Mouse (Mus musculus) lung, embryonic 16.5 days (tissue): ENCODE measurements around the gene Gm4969. TPM values are rescaled to one million over a fixed set of nuclear protein-coding genes. Genes with fewer than 3 reads are reported as not detected.
A peak's percentile ranks its signal among the peaks of the same experiment; 100 is the strongest.

Experiments used
- ATAC-seq: fragments of 200-750 bp; cut with Nextera tagmentation; 2 replicates; pipeline ENCODE4 v1.8.0; 2017; ENCODE audit warnings: low read depth, mild to moderate bottlenecking, moderate library complexity
- H3K27ac ChIP-seq: fragments of 300-500 bp; sonication (generic); 2 replicates; pipeline ENCODE4 v1.5.1; 2014; ENCODE audit warnings: mild to moderate bottlenecking, control low read depth, low read length
- H3K27me3 ChIP-seq: fragments of 300-500 bp; sonication (generic); 2 replicates; pipeline ENCODE4 v1.6.1; 2014; ENCODE audit warnings: low read depth, low read length, mixed read lengths; ENCODE audit not compliant: control insufficient read depth, insufficient read depth
- H3K36me3 ChIP-seq: fragments of 300-500 bp; sonication (generic); 2 replicates; pipeline ENCODE4 v1.6.1; 2014; ENCODE audit warnings: low read length; ENCODE audit not compliant: control insufficient read depth, insufficient read depth
- H3K4me1 ChIP-seq: fragments of 300-500 bp; sonication (generic); replicated peaks from 2 replicates; pipeline ENCODE4 v1.6.1; 2014; ENCODE audit warnings: low read length, mixed read lengths; ENCODE audit not compliant: control insufficient read depth, insufficient read depth
- H3K4me2 ChIP-seq: fragments of 300-500 bp; sonication (generic); 2 replicates; pipeline ENCODE4 v1.6.1; 2014; ENCODE audit warnings: low read depth, low read length, control low read depth
- H3K4me3 ChIP-seq: fragments of 300-500 bp; sonication (generic); 2 replicates; pipeline ENCODE4 v1.5.1; 2014; ENCODE audit warnings: mild to moderate bottlenecking, low read length, control low read depth
- H3K9ac ChIP-seq: fragments of 300-500 bp; sonication (generic); 2 replicates; pipeline ENCODE4 v1.6.1; 2014; ENCODE audit warnings: low read length, control low read depth
- H3K9me3 ChIP-seq: fragments of 300-500 bp; sonication (generic); 2 replicates; pipeline ENCODE4 v1.6.1; 2016; ENCODE audit warnings: low read length; ENCODE audit not compliant: control insufficient read depth
- WGBS: fragments of 180-500 bp; shearing (Covaris S2); extraction: QIAGEN DNeasy Blood & Tissue Kit; methylation state at CpG from one replicate; pipeline ENCODE4 v1.1.7; 2014; 5-methylcytosine and 5-hydroxymethylcytosine counted together
- polyA plus RNA-seq: library from polyadenylated mRNA; unstranded; fragments of >200 nt; fragmentation: Nextera tagmentation; extraction: Ambion mirVana; gene quantifications from 2 replicates; pipeline ENCODE4 v1.2.1, GENCODE M21; 2015

Gm4969 gene
- polyA plus RNA-seq, 1 experiment from 2014 or later, result 2.2 TPM

GRCm38 (mm10) chr7:19124713-19125112, 6.5 kb upstream of the Gm4969 start:
- Histone ChIP-seq H3K9ac (no peak overlapping the region), H3K4me3 (no peak overlapping the region), H3K36me3 (no peaks in the 10 kb centered on the region), H3K9me3 (no peaks in the 10 kb centered on the region), H3K4me2 (no peak overlapping the region), H3K27me3 (no peaks in the 10 kb centered on the region), H3K27ac (no peak overlapping the region), H3K4me1 (peaks cover 8% of the 10 kb centered on the region)
- 81% methylated on average over 6 of the region's 6 CpGs for WGBS
- no peak for ATAC-seq

- no peak overlapping the region for H3K4me2 ChIP-seq
- WGBS, result 87% methylated on average over 4 of the region's 4 CpGs
- H3K27me3 ChIP-seq, result no peaks in the 10 kb centered on the region
- no peaks in the 10 kb centered on the region for H3K36me3 ChIP-seq
- no peak overlapping the region for H3K9ac ChIP-seq
- H3K4me3 ChIP-seq, result no peak overlapping the region
- H3K27ac ChIP-seq, result no peak overlapping the region
- no peak for ATAC-seq
- peaks cover 11% of the 10 kb centered on the region for H3K9me3 ChIP-seq
- peaks cover 14% of the 10 kb centered on the region for H3K4me1 ChIP-seq
These were observed 3.5 kb upstream of the Gm4969 start for GRCm38 (mm10) chr7:19121686-19122085.

GRCm38 (mm10) chr7:19119631-19120429, 1.7 kb upstream of the Gm4969 start, which contains the start of gene Fbxo46:
Gene Fbxo46 (plus strand): TSS chr7:19119859.
- Histone ChIP-seq H3K4me1 (peaks cover 14% of the 10 kb centered on the region), H3K27ac (0 out of 2 replicates have a peak within 1 kb of the TSS, but pooled peaks have one; percentile 9), H3K9me3 (peaks cover 11% of the 10 kb centered on the region), H3K4me2 (peak within 1 kb of the TSS; percentile 84), H3K36me3 (no peaks in the 10 kb centered on the region), H3K4me3 (peak within 1 kb of the TSS; percentile 81), H3K9ac (peak within 1 kb of the TSS; percentile 81), H3K27me3 (no peaks in the 10 kb centered on the region)
- 1% methylated on average over 34 of the region's 34 CpGs for WGBS
- peak; percentile 97 for ATAC-seq

GRCm38 (mm10) chr7:19119083-19119482, 915 bp upstream of the Gm4969 start:
- Histone ChIP-seq H3K4me3 (no peak overlapping the region; the same call in 1 of the 2 replicates), H3K27me3 (no peaks in the 10 kb centered on the region), H3K27ac (no peak overlapping the region), H3K4me2 (peak overlapping the region; percentile 84; the same call in 1 of the 2 replicates), H3K9me3 (peaks cover 11% of the 10 kb centered on the region), H3K4me1 (peaks cover 14% of the 10 kb centered on the region), H3K36me3 (no peaks in the 10 kb centered on the region), H3K9ac (no peak overlapping the region)
- WGBS, result 93% methylated on average over 8 of the region's 8 CpGs
- peak; percentile 22; the same call in 1 of the 2 replicates for ATAC-seq

- no peaks in the 10 kb centered on the region for H3K9me3 ChIP-seq
- no peaks in the 10 kb centered on the region for H3K36me3 ChIP-seq
- H3K9ac ChIP-seq, result no peak overlapping the region
- 83% methylated on average over 1 of the region's 1 CpGs for WGBS
- H3K27ac ChIP-seq, result no peak overlapping the region
- no peak overlapping the region for H3K4me3 ChIP-seq
- H3K4me1 ChIP-seq, result no peaks in the 10 kb centered on the region
- ATAC-seq, result no peak
- H3K4me2 ChIP-seq, result no peak overlapping the region
- no peaks in the 10 kb centered on the region for H3K27me3 ChIP-seq
These were observed 8.6 kb downstream of the Gm4969 start for GRCm38 (mm10) chr7:19109565-19109964.

- Histone ChIP-seq H3K4me3 (no peak overlapping the region), H3K4me1 (no peaks in the 10 kb centered on the region), H3K9me3 (no peaks in the 10 kb centered on the region), H3K9ac (no peak overlapping the region), H3K4me2 (no peak overlapping the region), H3K27me3 (no peaks in the 10 kb centered on the region), H3K27ac (no peak overlapping the region), H3K36me3 (no peaks in the 10 kb centered on the region)
- WGBS, result 44% methylated on average over 3 of the region's 3 CpGs
- no peak for ATAC-seq
These were observed 10.7 kb downstream of the Gm4969 start for GRCm38 (mm10) chr7:19107436-19107835.

GRCm38 (mm10) chr7:19104486-19104885, 13.7 kb downstream of the Gm4969 start:
- H3K4me1 ChIP-seq, result no peaks in the 10 kb centered on the region
- H3K9me3 ChIP-seq, result no peaks in the 10 kb centered on the region
- no peak overlapping the region for H3K27ac ChIP-seq
- no peak overlapping the region for H3K4me2 ChIP-seq
- H3K27me3 ChIP-seq, result no peaks in the 10 kb centered on the region
- ATAC-seq, result no peak
- H3K36me3 ChIP-seq, result no peaks in the 10 kb centered on the region
- H3K4me3 ChIP-seq, result no peak overlapping the region
- no peak overlapping the region for H3K9ac ChIP-seq
- 81% methylated on average over 2 of the region's 2 CpGs for WGBS

- Histone ChIP-seq H3K4me3 (no peak overlapping the region), H3K27me3 (no peaks in the 10 kb centered on the region), H3K9ac (no peak overlapping the region), H3K27ac (no peak overlapping the region), H3K4me2 (no peak overlapping the region), H3K4me1 (no peaks in the 10 kb centered on the region), H3K9me3 (no peaks in the 10 kb centered on the region), H3K36me3 (no peaks in the 10 kb centered on the region)
- no peak for ATAC-seq
These were observed 14.4 kb downstream of the Gm4969 start for GRCm38 (mm10) chr7:19103741-19104140.

- no peak for ATAC-seq
- no peak overlapping the region for H3K4me3 ChIP-seq
- peaks cover 11% of the 10 kb centered on the region for H3K4me1 ChIP-seq
- H3K9me3 ChIP-seq, result no peaks in the 10 kb centered on the region
- H3K27me3 ChIP-seq, result no peaks in the 10 kb centered on the region
- no peaks in the 10 kb centered on the region for H3K36me3 ChIP-seq
- no peak overlapping the region for H3K27ac ChIP-seq
- H3K4me2 ChIP-seq, result no peak overlapping the region
- 70% methylated on average over 1 of the region's 1 CpGs for WGBS
- no peak overlapping the region for H3K9ac ChIP-seq
These were observed 17.9 kb downstream of the Gm4969 start for GRCm38 (mm10) chr7:19100290-19100689.
